Mouse (Mus musculus) embryonic facial prominence, embryonic 11.5 days (tissue): Measurements from ENCODE around the gene Amhr2. TPM values are rescaled to one million over a fixed set of nuclear protein-coding genes. Genes with fewer than 3 reads are reported as not detected.

ENCODE experiments used
- ATAC-seq: fragments of 200-750 bp; cut with Nextera tagmentation; replicated peaks from 2 replicates; pipeline ENCODE4 v1.8.0; 2017; ENCODE audit warnings: low read depth; ENCODE audit not compliant: insufficient number of reproducible peaks, low FRiP score, low TSS enrichment
- DNase-seq: peaks from one replicate; pipeline ENCODE4 v3.0.0-alpha.2; 2015; ENCODE audit warnings: low spot score
- H3K27ac ChIP-seq: fragments of 300-500 bp; sonication (generic); replicated peaks from 2 replicates; pipeline ENCODE4 v1.5.1; 2014; ENCODE audit warnings: mild to moderate bottlenecking, low read depth, low read length, control low read depth
- H3K27me3 ChIP-seq: fragments of 300-500 bp; sonication (generic); 2 replicates; pipeline ENCODE4 v1.6.1; 2014; ENCODE audit warnings: mild to moderate bottlenecking, low read length, moderate library complexity, mixed read lengths; ENCODE audit not compliant: control insufficient read depth, insufficient read depth
- H3K36me3 ChIP-seq: fragments of 300-500 bp; sonication (generic); replicated peaks from 2 replicates; pipeline ENCODE4 v1.6.1; 2014; ENCODE audit warnings: low read depth, mild to moderate bottlenecking, low read length, moderate library complexity, mixed read lengths; ENCODE audit not compliant: control insufficient read depth, insufficient read depth
- H3K4me1 ChIP-seq: fragments of 300-500 bp; sonication (generic); 2 replicates; pipeline ENCODE4 v1.6.1; 2014; ENCODE audit warnings: low read length, mixed read lengths; ENCODE audit not compliant: control insufficient read depth, insufficient read depth
- H3K4me2 ChIP-seq: fragments of 300-500 bp; sonication (generic); 2 replicates; pipeline ENCODE4 v1.6.1; 2014; ENCODE audit warnings: low read depth, mild to moderate bottlenecking, control low read depth, low read length, moderate library complexity
- H3K4me3 ChIP-seq: fragments of 300-500 bp; sonication (generic); 2 replicates; pipeline ENCODE4 v1.5.1; 2014; ENCODE audit warnings: low read depth, low read length, control low read depth
- H3K9ac ChIP-seq: fragments of 300-500 bp; sonication (generic); replicated peaks from 2 replicates; pipeline ENCODE4 v1.6.1; 2014; ENCODE audit warnings: mild to moderate bottlenecking, control low read depth, low read length
- H3K9me3 ChIP-seq: fragments of 300-500 bp; sonication (generic); replicated peaks from 2 replicates; pipeline ENCODE4 v1.6.1; 2016; ENCODE audit warnings: mild to moderate bottlenecking, low read length, inconsistent platforms, mixed read lengths; ENCODE audit not compliant: control insufficient read depth
- WGBS: fragments of 180-500 bp; shearing (Covaris S2); extraction: QIAGEN DNeasy Blood & Tissue Kit; methylation state at CpG from one replicate; pipeline ENCODE4 v1.1.7; 2014; 5-methylcytosine and 5-hydroxymethylcytosine counted together
- polyA plus RNA-seq: library from polyadenylated mRNA; unstranded; fragments of >200 nt; fragmentation: Nextera tagmentation; extraction: Ambion mirVana; gene quantifications from 2 replicates; pipeline ENCODE4 v1.2.1, GENCODE M21; 2014

The Amhr2 gene
- polyA plus RNA-seq, 1 experiment from 2014 or later, result not detected

- Histone ChIP-seq H3K4me2 (peak within 1 kb of the TSS; percentile 51), H3K4me3 (peak within 1 kb of the TSS; percentile 82), H3K4me1 (no peaks in the 10 kb centered on the region), H3K27me3 (no peaks in the 10 kb centered on the region), H3K36me3 (no peaks in the 10 kb centered on the region), H3K27ac (peak within 1 kb of the TSS; percentile 97), H3K9ac (peak within 1 kb of the TSS; percentile 98), H3K9me3 (no peaks in the 10 kb centered on the region)
- ATAC-seq, result peak; percentile 99
- DNase-seq, result peak; percentile 99
- 1% methylated on average over 34 of the region's 40 CpGs for WGBS
These were observed 25.0 kb downstream of the Amhr2 start, which contains the start of gene Pcbp2 for GRCm38 (mm10) chr15:102470183-102470604. Gene Pcbp2, plus strand, starts transcription at chr15:102470539.

DNA sequence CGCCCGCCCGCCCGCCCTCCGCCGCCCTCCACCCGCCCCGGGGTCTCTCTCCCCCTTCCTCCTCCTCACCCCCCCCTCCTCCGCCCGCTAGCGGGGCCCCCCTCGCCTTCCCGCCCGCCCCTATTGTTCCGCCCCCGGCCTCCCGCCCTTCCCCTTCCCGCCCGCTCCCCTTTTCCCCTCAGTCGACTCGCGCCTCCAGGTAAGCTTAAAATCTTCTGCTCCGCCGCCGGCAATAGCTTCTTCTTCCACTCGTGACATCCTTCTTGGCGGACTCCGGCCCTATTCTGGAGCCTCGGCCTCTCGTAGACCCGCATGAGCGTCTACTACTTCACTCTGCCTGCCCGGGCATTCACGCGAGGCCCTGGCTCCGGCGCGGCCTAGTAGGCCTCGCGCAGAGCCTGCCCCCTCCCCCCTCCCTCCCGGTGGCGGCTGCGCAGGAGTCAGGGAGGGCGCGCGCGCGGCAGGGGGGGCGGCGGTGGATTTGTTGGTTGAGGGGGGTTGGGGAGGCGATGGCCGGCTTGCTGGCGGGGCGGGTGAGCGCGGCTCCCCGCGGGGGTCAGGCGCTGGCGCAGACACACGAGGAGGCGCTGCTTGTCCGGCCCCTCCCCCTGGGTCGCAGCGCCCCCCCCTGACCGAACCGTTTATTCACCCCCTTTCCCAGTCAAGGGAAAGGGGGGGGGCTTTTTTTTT is 25.6 kb downstream of the Amhr2 start:
- Histone ChIP-seq H3K4me1 (no peaks in the 10 kb centered on the region), H3K9ac (peak overlapping the region; percentile 98), H3K36me3 (no peaks in the 10 kb centered on the region), H3K4me2 (peak overlapping the region; percentile 51), H3K9me3 (no peaks in the 10 kb centered on the region), H3K27ac (peak overlapping the region; percentile 97), H3K27me3 (no peaks in the 10 kb centered on the region), H3K4me3 (peak overlapping the region; percentile 82)
- DNase-seq, result peak; percentile 82
- peak; percentile 53 for ATAC-seq
- under 1% methylated on average over 28 of the region's 67 CpGs for WGBS

- ATAC-seq, result no peak
- DNase-seq, result no peak
- Histone ChIP-seq H3K9ac (peak overlapping the region; percentile 98), H3K4me3 (peak overlapping the region; percentile 82), H3K27me3 (no peaks in the 10 kb centered on the region), H3K4me1 (no peaks in the 10 kb centered on the region), H3K27ac (peak overlapping the region; percentile 97), H3K9me3 (no peaks in the 10 kb centered on the region), H3K4me2 (peak overlapping the region; percentile 51), H3K36me3 (no peaks in the 10 kb centered on the region)
- under 1% methylated on average over 10 of the region's 10 CpGs for WGBS
These were observed 26.1 kb downstream of the Amhr2 start for GRCm38 (mm10) chr15:102471295-102471645.

DNA sequence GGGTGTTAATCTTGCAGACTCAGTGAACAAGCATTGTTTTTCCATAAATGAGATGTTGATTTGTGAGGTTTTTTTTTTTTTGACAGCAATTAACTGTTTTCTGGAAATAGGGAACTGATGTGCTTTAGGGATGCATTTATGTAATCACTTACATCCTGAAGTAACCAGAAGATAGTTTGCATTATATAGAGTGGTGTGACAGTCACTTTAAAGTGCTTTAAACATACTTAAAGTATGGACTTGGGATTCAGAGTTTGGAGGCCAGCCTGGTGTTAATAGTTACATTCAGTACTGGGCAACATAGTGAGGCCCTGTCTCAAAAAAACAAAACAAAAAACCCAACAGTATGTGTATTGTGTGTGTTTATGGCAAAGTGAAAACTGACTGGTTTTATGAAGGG is 26.6 kb downstream of the Amhr2 start:
- H3K4me3 ChIP-seq, result peak overlapping the region; percentile 82
- no peaks in the 10 kb centered on the region for H3K4me1 ChIP-seq
- H3K27ac ChIP-seq, result no peak overlapping the region
- H3K4me2 ChIP-seq, result peak overlapping the region; percentile 51
- no peaks in the 10 kb centered on the region for H3K9me3 ChIP-seq
- ATAC-seq (no peak), DNase-seq (no peak)
- H3K9ac ChIP-seq, result no peak overlapping the region
- H3K27me3 ChIP-seq, result no peaks in the 10 kb centered on the region
- no peaks in the 10 kb centered on the region for H3K36me3 ChIP-seq

GRCm38 (mm10) chr15:102473246-102473645 is 28.1 kb downstream of the Amhr2 start:
- H3K4me2 ChIP-seq, result no peak overlapping the region
- ATAC-seq, result no peak
- H3K9ac ChIP-seq, result no peak overlapping the region
- 77% methylated on average over 2 of the region's 2 CpGs for WGBS
- H3K4me1 ChIP-seq, result no peaks in the 10 kb centered on the region
- H3K9me3 ChIP-seq, result no peaks in the 10 kb centered on the region
- H3K4me3 ChIP-seq, result no peak overlapping the region
- no peaks in the 10 kb centered on the region for H3K27me3 ChIP-seq
- DNase-seq, result no peak
- H3K27ac ChIP-seq, result no peak overlapping the region
- no peaks in the 10 kb centered on the region for H3K36me3 ChIP-seq

DNA sequence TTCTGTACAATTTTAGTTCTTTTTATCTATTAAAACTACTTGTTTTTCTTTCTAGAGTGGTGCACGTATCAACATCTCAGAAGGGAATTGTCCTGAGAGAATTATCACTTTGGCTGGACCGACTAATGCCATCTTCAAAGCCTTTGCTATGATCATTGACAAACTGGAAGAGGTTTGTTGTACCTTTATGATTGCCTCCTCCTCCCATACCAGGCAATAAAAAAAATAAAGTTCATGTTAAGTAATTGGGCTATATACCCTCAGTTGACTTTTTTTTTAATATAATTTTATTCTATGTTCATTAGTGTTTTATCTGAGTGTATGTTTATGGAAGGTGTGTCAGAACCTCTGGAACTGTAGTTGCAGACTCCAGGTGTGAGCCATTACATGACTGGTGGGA is 29.4 kb downstream of the Amhr2 start:
- WGBS, result 91% methylated on average over 2 of the region's 2 CpGs
- H3K9me3 ChIP-seq, result no peaks in the 10 kb centered on the region
- H3K27ac ChIP-seq, result no peak overlapping the region
- H3K4me2 ChIP-seq, result no peak overlapping the region
- H3K4me1 ChIP-seq, result no peaks in the 10 kb centered on the region
- H3K9ac ChIP-seq, result no peak overlapping the region
- DNase-seq (no peak), ATAC-seq (no peak)
- no peaks in the 10 kb centered on the region for H3K27me3 ChIP-seq
- no peaks in the 10 kb centered on the region; the same call in 1 of the 2 replicates for H3K36me3 ChIP-seq
- no peak overlapping the region for H3K4me3 ChIP-seq

- H3K36me3 ChIP-seq, result peaks cover 16% of the 10 kb centered on the region
- H3K27ac ChIP-seq, result no peak overlapping the region
- H3K4me3 ChIP-seq, result no peak overlapping the region
- H3K4me1 ChIP-seq, result no peaks in the 10 kb centered on the region
- H3K27me3 ChIP-seq, result no peaks in the 10 kb centered on the region
- DNase-seq, result no peak
- H3K9me3 ChIP-seq, result no peaks in the 10 kb centered on the region
- no peak overlapping the region for H3K4me2 ChIP-seq
- no peak for ATAC-seq
- H3K9ac ChIP-seq, result no peak overlapping the region
- WGBS, result 87% methylated on average over 3 of the region's 3 CpGs
These were observed 38.0 kb downstream of the Amhr2 start for GRCm38 (mm10) chr15:102483136-102483535.

DNA sequence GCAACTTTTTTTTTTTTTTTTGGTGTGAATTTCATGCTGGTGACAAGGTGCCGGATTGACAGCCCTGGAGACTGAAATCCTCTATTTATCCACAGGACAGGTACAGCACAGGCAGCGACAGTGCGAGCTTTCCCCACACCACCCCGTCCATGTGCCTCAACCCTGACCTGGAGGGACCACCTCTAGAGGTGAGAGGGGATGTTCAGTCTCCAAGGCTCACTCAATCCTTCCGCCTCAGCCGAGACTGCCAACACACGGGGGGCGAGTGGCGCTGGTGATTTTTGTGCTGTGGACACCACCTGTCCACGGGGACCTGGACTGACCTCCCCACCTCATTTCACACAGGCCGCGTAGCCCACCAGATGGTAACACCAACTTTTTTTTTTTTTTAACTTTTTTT is 40.7 kb downstream of the Amhr2 start:
- ATAC-seq (no peak), DNase-seq (no peak)
- H3K4me1 ChIP-seq, result no peaks in the 10 kb centered on the region
- H3K9ac ChIP-seq, result no peak overlapping the region
- H3K9me3 ChIP-seq, result no peaks in the 10 kb centered on the region
- no peak overlapping the region for H3K27ac ChIP-seq
- no peak overlapping the region for H3K4me2 ChIP-seq
- no peaks in the 10 kb centered on the region for H3K27me3 ChIP-seq
- H3K4me3 ChIP-seq, result no peak overlapping the region
- H3K36me3 ChIP-seq, result peaks cover 29% of the 10 kb centered on the region
- WGBS, result 86% methylated on average over 12 of the region's 12 CpGs
